Mouse (Mus musculus): ENCODE results near the gene Dnmt3a. TPM values are rescaled to one million over a fixed set of nuclear protein-coding genes. Genes with fewer than 3 reads are reported as not detected.

The Dnmt3a gene
- total RNA-seq, 2 experiments from 2014 or later = 91.4 to 116 TPM

DNA sequence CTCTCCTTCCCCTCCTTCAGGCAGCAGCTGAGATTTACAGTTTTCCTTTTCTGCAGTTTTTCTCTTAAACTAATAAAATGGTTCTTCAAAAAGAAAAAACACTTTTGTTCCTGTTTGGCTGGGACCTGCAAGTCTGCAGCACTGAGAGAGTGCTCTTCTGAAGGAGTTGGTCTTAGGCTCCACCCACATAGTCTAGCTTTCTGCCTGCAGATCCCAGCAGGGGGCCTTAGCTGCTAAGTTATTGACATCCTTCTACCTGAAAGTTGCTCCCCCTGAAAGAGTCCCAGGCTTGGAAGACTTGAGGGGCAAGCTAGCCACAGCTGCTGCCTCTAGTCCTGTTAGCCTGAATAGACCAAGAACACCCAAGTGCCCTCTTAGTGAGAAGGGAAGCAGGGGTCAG, 100.5 kb downstream of the Dnmt3a start:
- no peak for DNase-seq (ENCODE audit: extremely low spot score in 1 of 2, low spot score in 1 of 2)

DNA sequence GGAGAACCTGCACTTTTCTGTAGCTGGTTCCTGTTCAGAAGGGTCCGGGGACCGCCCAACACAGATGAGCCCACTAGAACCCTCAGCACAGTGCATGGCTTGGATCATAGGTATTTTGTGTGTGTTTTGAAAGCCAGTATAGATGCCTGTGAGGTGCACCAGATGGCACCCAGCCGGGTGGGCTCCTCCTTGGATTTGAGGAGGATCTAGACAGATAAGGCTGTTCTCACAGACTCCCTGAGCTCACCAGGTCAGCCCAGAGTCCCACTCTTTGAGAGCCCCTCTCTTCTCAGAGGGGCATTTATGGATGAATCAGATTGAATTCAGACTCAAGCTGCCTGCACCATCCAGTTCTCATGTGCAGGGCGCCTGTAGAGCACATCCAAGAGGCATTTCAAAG, 101.2 kb downstream of the Dnmt3a start:
- DNase-seq (ENCODE audit: extremely low spot score in 1 of 2, low spot score in 1 of 2) = no peak

DNA sequence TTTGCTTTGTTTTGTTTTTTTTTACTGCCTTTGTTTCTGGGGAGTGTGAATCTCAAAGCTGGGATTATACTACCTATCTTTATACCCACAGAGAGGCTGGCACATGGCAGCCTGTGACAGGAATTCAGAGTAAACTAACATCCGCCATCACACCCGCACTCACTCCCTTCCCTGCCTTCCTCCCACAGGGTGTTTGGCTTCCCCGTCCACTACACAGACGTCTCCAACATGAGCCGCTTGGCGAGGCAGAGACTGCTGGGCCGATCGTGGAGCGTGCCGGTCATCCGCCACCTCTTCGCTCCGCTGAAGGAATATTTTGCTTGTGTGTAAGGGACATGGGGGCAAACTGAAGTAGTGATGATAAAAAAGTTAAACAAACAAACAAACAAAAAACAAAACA, 101.6 kb downstream of the Dnmt3a start:
- DNase-seq (ENCODE audit: extremely low spot score in 1 of 2, low spot score in 1 of 2) = no peak

DNA sequence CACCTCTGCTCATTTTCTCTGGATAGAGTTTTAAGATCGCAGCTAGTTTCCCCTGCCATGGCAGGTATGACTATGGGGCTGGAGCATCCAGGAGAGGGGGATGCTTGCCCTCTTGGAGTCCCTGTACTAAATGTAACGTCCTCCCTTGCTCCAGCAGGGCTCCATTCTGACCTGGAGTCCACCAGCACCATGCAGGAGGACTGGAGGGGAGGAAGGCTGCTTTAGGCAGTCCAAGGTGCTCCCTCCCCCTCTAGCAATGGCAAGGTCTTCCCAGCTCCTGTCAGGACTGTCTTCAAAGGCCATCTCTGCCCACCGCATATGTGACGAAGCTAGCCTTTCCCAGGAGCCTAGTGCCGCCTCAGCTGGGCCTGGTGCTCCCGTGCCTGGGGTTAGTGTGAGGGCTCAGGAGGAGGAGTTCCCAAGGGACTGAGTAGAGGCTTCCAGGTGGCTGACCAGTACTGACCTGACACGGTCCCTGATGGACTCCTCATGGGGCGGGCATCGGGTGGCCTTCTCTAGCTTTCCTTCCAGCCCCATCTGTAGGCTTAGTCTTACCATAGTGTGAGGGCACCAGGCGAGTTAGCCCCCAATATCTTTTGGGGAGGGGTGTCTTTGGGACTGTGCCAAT, 104.8 kb downstream of the Dnmt3a start:
- DNase-seq (ENCODE audit: extremely low spot score in 1 of 2, low spot score in 1 of 2) = no peak

DNA sequence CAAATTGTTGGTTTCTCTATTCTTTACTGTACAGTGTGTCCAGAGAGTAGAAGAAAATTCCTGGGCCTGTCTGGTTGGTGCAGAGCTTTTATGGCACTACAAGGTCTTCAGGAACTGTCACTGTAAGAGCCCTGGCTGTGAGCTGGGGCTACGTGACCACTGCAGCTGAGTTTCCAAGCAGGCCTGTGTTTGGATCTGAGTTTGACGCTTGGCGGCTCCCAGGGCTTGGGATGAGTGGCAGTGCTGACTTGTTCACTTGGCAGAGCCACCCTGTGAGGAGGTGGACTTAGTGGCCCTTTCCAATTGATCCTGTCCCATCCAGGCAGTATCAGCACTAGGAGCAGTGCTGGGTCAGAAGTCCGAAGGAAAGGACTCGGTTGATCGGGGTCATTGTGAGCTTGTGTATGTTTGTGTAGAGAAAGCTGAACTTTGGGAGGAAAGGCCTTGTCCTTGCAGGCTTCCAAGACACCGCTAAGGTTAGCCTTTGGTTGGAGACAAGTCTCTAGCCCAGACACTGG, 106.1 kb downstream of the Dnmt3a start:
- DNase-seq (ENCODE audit: extremely low spot score in 1 of 2, low spot score in 1 of 2) = no peak

DNA sequence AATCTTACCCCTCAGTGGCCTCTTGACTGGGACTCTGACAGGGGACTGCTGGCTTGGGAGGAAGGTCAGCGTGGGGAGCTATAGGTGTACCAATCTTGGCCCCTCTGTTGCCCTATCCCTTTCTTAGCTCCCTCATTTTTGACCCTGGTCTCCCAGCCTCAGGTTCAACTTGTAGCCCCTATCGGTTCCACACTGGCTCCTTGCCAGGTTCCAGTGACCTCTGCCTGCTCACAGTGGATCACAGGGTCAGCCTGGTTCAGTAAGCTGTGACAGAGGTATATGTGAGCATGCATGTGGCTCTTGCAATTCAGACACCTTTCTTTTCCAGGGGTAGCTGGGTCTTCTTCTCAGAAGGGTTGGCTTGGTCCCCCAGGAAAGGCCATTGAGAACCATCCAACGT, 110.0 kb downstream of the Dnmt3a start:
- DNase-seq (ENCODE audit: extremely low spot score in 1 of 2, low spot score in 1 of 2) = no peak

DNA sequence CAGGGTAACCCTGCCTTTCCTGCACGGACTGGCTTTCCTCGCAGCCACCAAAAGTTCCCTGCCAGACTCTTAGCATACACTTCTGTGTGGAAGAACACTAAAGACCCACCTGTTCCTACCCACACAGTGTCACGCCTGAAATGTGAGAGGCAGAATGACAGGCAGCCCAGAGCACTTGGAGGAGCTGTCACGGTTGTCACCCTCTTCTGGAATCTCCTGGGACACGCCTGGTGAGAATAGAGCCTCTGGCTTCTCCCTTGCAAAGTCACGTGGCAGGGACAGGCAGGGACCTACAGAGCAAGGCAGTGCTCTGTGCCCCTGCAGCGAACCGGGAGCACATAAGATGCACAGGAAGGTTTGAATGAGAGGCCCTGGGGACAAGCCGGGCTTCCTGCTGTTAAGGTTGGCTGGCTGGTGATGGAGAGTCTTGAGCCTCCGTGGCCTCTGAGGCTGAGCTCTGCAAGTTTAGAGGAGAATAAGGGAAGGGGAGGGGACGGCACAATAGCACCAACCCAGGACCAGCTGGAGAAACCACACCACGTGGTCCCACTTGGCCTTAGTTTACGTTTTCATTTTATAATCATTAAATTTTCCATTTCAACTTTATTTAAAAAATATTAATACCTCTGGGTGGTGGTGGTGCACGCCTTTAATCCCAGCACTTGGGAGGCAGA, 112.0 kb downstream of the Dnmt3a start:
- DNase-seq (ENCODE audit: extremely low spot score in 1 of 2, low spot score in 1 of 2) = no peak

DNA sequence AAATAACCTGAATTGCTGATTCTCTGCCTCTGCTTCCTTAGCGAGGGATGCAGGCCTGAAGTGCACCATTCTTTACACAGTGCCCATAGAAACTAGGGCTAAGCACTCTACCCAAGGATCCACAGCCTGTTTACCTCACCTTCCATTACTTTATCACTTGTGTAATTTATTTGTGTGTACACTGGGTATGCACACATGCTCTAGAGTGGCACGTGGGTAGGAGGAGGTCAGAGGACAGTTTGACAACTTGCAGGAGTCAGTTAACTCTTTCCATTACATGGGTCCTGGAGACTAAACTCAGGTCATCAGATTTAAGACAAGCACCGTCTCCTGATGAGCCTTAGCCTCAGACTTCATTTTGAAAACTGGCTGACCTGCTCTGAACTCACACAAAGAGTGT, 112.8 kb downstream of the Dnmt3a start:
- DNase-seq (ENCODE audit: extremely low spot score in 1 of 2, low spot score in 1 of 2) = no peak

DNA sequence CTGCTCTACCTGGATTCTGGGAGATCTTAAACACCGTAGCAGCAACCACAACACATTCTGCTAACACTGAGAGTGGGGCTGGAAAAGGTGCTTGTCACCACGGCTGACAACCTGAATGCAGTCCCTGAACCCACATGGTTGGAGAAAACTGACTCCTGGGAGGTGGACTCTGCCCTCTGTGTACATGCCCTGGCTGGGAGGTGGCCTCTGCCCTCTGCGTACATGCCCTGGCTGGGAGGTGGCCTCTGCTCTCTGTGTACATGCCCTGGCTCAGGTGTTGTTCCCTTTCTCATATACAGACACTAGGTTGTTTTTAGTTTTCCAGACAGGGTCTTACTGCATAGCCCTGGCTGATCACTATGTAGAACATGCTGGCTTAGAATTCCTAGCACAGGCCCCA, 113.6 kb downstream of the Dnmt3a start:
- no peak for DNase-seq (ENCODE audit: extremely low spot score in 1 of 2, low spot score in 1 of 2)

DNA sequence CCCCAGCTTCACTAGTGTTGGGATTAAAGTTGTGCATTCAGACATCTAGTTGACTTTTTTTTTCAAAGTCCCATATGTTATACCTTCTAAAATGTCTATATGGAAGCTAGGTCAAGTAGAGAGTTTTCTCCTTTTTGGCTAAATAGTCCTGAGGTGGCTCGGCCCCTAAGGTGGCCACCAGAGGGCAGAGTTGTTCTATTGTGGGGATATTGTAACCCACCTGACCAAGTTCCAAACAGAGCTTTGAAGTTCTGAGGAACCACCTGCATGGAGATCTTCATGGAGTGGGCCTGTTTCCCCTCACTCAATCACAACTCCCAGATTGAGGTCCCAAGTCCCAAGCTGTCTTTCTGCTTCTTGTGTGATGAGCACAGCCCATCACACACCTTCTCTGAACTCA, 120.3 kb downstream of the Dnmt3a start:
- DNase-seq (ENCODE audit: extremely low spot score in 1 of 2, low spot score in 1 of 2) = peak in 1 of 2 experiments; percentile 83

DNA sequence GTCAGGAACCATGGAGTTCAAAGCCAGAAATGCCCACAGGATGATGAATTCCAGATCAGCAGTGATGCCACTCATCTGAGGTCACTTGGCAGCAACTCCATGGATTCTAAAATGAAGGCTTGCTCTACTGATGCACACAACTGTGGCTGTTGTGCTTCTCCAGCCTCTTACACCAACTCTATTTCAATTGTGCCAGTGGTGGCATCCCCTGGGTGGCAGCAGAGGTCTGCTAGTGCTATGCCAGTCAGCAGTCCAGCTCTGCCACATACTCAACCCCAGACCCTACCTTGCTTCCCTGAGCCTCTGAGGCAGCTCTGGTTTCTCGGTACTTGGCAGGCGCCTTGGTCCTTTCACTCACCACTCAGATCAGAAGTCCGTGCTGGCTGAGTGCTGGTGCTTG, 123.0 kb downstream of the Dnmt3a start:
- peak in 1 of 2 experiments; percentile 39 for DNase-seq (ENCODE audit: extremely low spot score in 1 of 2, low spot score in 1 of 2)

DNA sequence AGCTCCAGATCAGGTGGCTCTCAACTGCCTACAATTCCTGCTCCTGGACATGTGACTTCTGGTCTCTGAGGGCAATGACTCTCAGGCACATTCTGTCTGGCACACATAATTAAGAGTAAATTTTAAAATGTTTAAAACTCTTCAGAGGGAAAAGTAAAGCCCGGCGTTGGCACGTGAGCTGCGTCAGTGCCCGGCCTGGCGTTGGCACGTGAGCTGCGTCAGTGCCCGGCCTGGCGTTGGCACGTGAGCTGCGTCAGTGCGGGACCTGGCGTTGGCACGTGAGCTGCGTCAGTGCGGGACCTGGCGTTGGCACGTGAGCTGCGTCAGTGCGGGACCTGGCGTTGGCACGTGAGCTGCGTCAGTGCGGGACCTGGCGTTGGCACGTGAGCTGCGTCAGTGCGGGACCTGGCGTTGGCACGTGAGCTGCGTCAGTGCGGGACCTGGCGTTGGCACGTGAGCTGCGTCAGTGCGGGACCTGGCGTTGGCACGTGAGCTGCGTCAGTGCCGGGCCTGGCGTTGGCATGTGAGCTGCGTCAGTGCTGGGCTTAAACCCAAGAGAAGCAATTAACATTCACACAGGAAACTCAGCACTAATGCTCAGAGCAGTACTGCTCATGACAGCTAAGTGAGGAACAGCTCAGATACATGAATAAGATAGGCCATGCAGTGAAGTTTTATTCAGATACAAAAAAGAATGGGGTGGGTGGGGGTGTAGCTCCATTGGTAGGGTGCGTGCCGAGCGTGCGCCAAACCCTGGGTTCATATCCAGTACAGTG, 124.5 kb downstream of the Dnmt3a start:
- DNase-seq (ENCODE audit: extremely low spot score in 1 of 2, low spot score in 1 of 2) = peak in 1 of 2 experiments; percentile 43

DNA sequence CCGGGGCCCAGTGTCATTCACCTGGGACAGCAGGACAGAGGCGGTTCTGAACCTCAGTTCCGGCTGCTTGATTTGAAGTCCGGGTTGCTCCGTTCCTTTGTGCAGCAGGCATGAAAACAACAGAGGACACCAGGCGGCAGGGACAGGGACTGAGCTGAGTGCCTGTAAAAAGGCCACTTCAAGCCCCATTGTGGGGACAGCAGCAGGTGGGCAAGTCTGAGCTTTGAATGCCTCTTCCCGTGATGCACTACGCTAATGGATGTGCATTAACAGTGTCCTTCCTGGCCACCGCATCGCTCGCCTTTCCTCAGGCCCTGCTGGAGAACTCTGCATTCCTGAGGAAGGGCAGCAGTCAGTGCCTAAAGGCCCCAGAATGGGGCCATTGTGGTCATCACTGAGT, 136.2 kb downstream of the Dnmt3a start:
- DNase-seq (ENCODE audit: extremely low spot score in 1 of 2, low spot score in 1 of 2) = no peak

DNA sequence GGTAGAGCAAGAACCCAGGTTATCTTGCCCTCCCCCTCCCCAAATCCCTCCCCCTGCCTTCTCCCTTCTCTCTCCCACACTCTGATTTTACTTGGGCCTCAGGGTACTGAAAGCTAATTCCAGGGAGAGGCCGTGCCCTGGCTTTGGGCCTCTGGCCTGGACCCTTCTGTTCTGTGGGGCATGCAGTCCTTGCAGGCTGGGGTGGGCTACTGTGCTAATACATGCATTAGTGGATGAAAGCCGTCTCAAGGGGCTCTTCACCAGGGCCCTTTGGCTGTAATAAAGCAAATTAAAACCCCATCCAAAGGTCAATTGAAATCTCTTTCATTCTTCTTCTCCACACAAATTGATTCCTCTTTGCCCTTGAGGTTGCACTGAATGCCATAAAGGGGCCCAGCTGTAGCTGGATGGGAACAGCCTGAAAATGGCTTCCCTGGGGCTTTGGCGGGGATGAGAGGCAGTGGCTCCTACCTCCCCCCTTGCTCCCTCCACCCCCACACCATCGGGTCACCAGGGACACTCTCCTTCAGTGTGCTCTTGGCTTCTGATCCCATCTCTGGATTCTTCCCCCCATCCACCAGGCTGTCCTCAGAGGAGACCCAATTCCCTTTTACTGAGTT, 138.8 kb downstream of the Dnmt3a start:
- no peak for DNase-seq (ENCODE audit: extremely low spot score in 1 of 2, low spot score in 1 of 2)

DNA sequence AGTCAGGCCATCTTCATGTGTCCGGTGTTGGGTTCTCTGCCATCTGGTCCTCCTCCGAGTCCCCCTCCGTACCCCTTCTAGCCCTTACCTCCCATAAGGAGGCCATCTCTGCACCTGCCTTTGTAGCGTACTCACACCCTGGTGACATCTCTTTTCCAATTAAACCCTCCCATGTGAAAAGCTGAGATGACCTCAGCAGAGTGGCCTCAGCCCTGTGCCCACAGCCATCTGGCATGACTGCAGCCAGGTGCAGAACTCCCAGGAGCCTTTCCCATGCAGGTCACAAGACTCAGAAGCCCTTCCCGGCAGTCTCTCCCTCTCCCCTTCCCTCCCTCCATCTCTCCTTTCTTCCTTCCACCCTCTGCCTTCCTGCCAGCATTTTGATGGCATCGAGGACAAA, 141.7 kb downstream of the Dnmt3a start:
- DNase-seq (ENCODE audit: extremely low spot score in 1 of 2, low spot score in 1 of 2) = no peak

DNA sequence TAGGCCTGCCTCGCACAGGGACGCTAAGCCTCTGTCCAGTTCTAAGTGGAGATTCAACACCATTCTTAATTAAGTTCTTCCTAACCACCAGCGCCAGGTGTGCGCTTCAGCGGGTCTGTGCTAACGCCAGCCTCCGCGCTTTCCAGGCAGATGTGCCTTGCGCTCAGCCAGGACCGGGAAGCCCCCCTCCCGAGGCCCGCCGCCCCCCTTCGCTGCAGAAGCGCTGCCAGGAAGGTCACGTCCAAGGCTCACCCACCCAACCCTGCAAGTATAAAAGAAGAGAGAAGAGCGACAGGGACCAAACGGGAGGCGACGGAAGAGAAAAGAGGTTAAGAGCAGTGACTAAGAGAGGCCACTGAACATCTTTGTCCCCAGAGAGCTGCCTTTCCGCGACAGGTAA, 148.8 kb downstream of the Dnmt3a start, which contains the start of gene Pomc:
Gene Pomc, plus strand, starts transcription at position 301 of the 400 bp plus-strand sequence.
- DNase-seq (ENCODE audit: extremely low spot score in 1 of 2, low spot score in 1 of 2) = no peak

DNA sequence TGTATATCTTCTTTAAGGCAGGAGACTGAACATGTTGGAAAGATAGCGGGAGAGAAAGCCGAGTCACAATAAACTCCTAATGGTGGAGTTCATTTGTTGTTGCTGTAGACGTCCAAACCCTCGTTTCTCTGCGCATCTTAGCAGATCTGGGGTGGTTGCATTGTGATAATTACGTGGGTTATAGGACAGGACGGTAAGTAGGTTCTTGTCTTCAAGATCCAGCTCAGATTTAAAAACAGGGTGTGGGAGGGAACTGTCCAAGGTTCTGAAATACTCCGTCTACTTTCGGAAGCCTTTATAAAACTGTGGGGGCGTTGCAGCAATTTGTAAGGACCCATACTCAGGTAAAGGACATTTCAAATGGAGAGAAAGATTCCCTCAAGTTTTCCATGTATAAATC, 149.6 kb downstream of the Dnmt3a start:
- no peak for DNase-seq (ENCODE audit: extremely low spot score in 1 of 2, low spot score in 1 of 2)

DNA sequence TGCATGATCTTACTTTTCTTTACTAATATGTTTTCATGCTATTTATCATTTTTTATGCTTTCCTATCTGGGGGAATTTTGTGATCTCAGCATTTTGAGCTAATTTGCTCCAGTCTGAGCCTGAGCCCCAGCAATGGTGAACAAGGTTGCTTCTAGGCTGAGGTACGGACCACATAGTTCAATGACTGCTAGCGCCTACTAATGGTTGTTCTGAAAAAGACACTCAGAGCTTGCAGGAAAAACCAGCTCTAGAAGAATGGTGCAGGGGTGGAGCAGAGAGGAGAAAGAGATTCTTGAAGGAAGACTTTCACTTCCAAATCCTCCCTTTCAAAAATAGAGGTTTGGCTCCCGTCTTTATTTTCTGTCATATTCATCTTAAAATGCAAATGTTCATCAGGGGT, 150.5 kb downstream of the Dnmt3a start:
- no peak for DNase-seq (ENCODE audit: extremely low spot score in 1 of 2, low spot score in 1 of 2)

DNA sequence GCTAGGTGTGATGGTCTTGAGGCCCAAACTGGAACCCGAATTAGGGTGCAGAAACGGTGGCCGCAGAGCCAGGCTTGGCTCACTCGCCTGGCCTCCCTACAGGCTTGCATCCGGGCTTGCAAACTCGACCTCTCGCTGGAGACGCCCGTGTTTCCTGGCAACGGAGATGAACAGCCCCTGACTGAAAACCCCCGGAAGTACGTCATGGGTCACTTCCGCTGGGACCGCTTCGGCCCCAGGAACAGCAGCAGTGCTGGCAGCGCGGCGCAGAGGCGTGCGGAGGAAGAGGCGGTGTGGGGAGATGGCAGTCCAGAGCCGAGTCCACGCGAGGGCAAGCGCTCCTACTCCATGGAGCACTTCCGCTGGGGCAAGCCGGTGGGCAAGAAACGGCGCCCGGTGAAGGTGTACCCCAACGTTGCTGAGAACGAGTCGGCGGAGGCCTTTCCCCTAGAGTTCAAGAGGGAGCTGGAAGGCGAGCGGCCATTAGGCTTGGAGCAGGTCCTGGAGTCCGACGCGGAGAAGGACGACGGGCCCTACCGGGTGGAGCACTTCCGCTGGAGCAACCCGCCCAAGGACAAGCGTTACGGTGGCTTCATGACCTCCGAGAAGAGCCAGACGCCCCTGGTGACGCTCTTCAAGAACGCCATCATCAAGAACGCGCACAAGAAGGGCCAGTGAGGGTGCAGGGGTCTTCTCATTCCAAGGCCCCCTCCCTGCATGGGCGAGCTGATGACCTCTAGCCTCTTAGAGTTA, 154.2 kb downstream of the Dnmt3a start:
- DNase-seq (ENCODE audit: extremely low spot score in 1 of 2, low spot score in 1 of 2) = peak; percentile 74 to 80

DNA sequence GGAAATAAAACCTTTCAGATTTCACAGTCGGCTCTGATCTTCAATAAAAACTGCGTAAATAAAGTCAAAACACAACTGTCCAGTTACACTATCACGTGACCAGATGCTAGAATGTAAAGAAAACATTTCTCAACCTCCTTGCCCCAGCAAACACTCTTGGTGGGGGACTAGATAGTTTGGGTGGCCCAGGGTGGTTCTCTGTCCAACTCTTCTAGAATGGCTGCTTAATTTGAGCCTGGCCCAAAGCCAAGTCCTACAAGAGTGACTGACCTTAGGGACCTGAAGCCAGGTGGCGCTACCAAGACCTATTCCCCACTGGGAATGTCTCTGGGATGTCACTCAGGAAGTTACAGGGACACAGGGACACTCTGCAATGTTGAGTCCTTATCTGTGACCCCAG, 154.7 kb downstream of the Dnmt3a start:
- no peak for DNase-seq (ENCODE audit: extremely low spot score in 1 of 2, low spot score in 1 of 2)
